In the genomic region with DNA sequence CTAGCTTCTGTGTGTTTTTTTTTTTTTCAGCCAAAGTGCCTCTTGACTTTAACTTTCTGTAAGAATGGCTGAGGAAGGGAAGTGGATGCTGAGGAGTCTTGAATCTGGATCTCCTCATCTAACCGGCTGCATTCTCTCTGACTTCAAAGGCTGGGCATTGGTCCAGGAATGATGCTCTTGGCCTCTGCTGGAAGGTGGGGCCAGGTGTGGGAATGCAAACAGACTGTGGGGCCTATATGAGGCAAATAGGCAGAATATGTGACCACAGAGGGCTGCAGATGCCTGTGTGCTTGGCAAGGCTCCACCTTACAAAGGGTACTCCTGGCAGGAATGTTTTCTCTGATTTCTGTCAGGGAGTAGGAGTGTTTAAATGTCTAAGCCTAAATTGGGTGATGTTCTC, we compare ENCODE assay signal across 16 mouse cellular contexts. TPM values are rescaled to one million over a fixed set of nuclear protein-coding genes. Genes with fewer than 3 reads are reported as not detected.
DNase-seq lines count a peak whose midpoint lies in the region; ATAC-seq and TF ChIP-seq lines count a peak whose summit lies in the region.
"Had no signal": no experiment of that assay in that cellular context is flagged by ENCODE, and none has a peak within 500 bp of the region (broad histone marks: within the 10 kb centered on the region; RNA-seq: fewer than 3 reads in every experiment).

No protein-coding gene starts in this region.

- peaks cover 5% of the 10 kb centered on the region for H3K4me1 ChIP-seq in kidney, embryonic 15.5 days
- no peaks in the 10 kb centered on the region for H3K4me1 ChIP-seq in kidney, embryonic 14.5 days (ENCODE audit: control insufficient read depth, insufficient read depth, low read length)
- no peaks in the 10 kb centered on the region for H3K4me1 ChIP-seq in liver, postnatal 0 days (ENCODE audit: insufficient read depth)
- H3K4me1 ChIP-seq: heart, embryonic 13.5 days; liver, embryonic 13.5 days; neural tube, embryonic 13.5 days had no signal

- H3K9me3 ChIP-seq in kidney, embryonic 15.5 days (replicated peaks): no peaks in the 10 kb centered on the region
- no peaks in the 10 kb centered on the region for H3K9me3 ChIP-seq in kidney, embryonic 14.5 days (ENCODE audit: control insufficient read depth, low read length)
- no peaks in the 10 kb centered on the region for H3K9me3 ChIP-seq in liver, postnatal 0 days (ENCODE audit: low read length)
- H3K9me3 ChIP-seq: heart, embryonic 13.5 days; liver, embryonic 13.5 days; neural tube, embryonic 13.5 days had no signal

- no peak for TF ChIP-seq POLR2A in brain, embryonic 14.5 days (IDR thresholded peaks at IDR 0.05; ENCODE audit: borderline replicate concordance, extremely low read depth, insufficient read depth, insufficient read length, poor library complexity, severe bottlenecking)

- peak; percentile 14 for DNase-seq in brain, embryonic 14.5 days (ENCODE audit: low read depth)
- DNase-seq in large intestine, adult 2 months (ENCODE audit: low read depth, low spot score): peak; percentile 11
- DNase-seq in lung, postnatal 25 days (ENCODE audit: low spot score): peak; percentile 38
- DNase-seq in neural tube, embryonic 10.5 days (ENCODE audit: extremely low spot score, low spot score): no peak
- DNase-seq in liver, postnatal 0 days: no peak
- no peak for DNase-seq in gastrocnemius, postnatal 14 days
- DNase-seq: adrenal gland, postnatal 14 days; cerebellum, adult 9-10 months; liver, embryonic 13.5 days had no signal

- 43% methylated on average over 1 of the region's 1 CpGs for WGBS in kidney, embryonic 15.5 days
- 40% methylated on average over 1 of the region's 1 CpGs for WGBS in kidney, embryonic 14.5 days
- WGBS in large intestine, adult 2 months: 21% methylated on average over 1 of the region's 1 CpGs
- WGBS in liver, postnatal 0 days (ENCODE audit: insufficient replicate concordance): 61% methylated on average over 1 of the region's 1 CpGs

- intact Hi-C loops in gastrocnemius, postnatal 14 days (cut with DNase I; ENCODE audit: low total_unique reads): no loop called here

- no peak overlapping the region for H3K9ac ChIP-seq in kidney, embryonic 15.5 days
- H3K9ac ChIP-seq in kidney, embryonic 14.5 days (ENCODE audit: low read depth, low read length): no peak overlapping the region
- no peak overlapping the region for H3K9ac ChIP-seq in liver, postnatal 0 days (replicated peaks)
- H3K9ac ChIP-seq: heart, embryonic 13.5 days; liver, embryonic 13.5 days; neural tube, embryonic 13.5 days had no signal

- TF ChIP-seq CTCF in brain, embryonic 14.5 days (IDR thresholded peaks at IDR 0.05; ENCODE audit: borderline replicate concordance, extremely low read depth, insufficient read depth, insufficient read length): no peak
- TF ChIP-seq CTCF in liver, postnatal 0 days (IDR thresholded peaks at IDR 0.05; ENCODE audit: low read depth): no peak

- H3K4me2 ChIP-seq in kidney, embryonic 15.5 days: no peak overlapping the region
- H3K4me2 ChIP-seq in kidney, embryonic 14.5 days (replicated peaks; ENCODE audit: low read depth, low read length): no peak overlapping the region
- H3K4me2 ChIP-seq in liver, postnatal 0 days (ENCODE audit: low read depth, low read length): no peak overlapping the region
- H3K4me2 ChIP-seq: heart, embryonic 13.5 days; liver, embryonic 13.5 days; neural tube, embryonic 13.5 days had no signal

- no peak overlapping the region for H3K4me3 ChIP-seq in kidney, embryonic 15.5 days (replicated peaks)
- H3K4me3 ChIP-seq in kidney, embryonic 14.5 days (ENCODE audit: low read length): no peak overlapping the region
- H3K4me3 ChIP-seq in liver, postnatal 0 days (ENCODE audit: low read depth, low read length): no peak overlapping the region
- H3K4me3 ChIP-seq: heart, embryonic 13.5 days; liver, embryonic 13.5 days; neural tube, embryonic 13.5 days had no signal

- H3K36me3 ChIP-seq in kidney, embryonic 15.5 days: no peaks in the 10 kb centered on the region
- no peaks in the 10 kb centered on the region for H3K36me3 ChIP-seq in kidney, embryonic 14.5 days (ENCODE audit: control insufficient read depth, insufficient read depth, low read length)
- H3K36me3 ChIP-seq in liver, postnatal 0 days (replicated peaks; ENCODE audit: insufficient read depth, low read length): no peaks in the 10 kb centered on the region
- H3K36me3 ChIP-seq: heart, embryonic 13.5 days; liver, embryonic 13.5 days; neural tube, embryonic 13.5 days had no signal

- no peak for TF ChIP-seq EP300 in liver, postnatal 0 days (IDR thresholded peaks at IDR 0.05; ENCODE audit: low read depth)

- peak overlapping the region; percentile 62; the same call in 1 of the 2 replicates for H3K27ac ChIP-seq in kidney, embryonic 15.5 days
- H3K27ac ChIP-seq in kidney, embryonic 14.5 days (ENCODE audit: low read depth, low read length): no peak overlapping the region
- no peak overlapping the region for H3K27ac ChIP-seq in liver, postnatal 0 days (ENCODE audit: low read depth)
- H3K27ac ChIP-seq: heart, embryonic 13.5 days; liver, embryonic 13.5 days; neural tube, embryonic 13.5 days had no signal

- H3K27me3 ChIP-seq in kidney, embryonic 15.5 days: no peaks in the 10 kb centered on the region
- H3K27me3 ChIP-seq in kidney, embryonic 14.5 days (ENCODE audit: control insufficient read depth, insufficient read depth, low read length): no peaks in the 10 kb centered on the region
- no peaks in the 10 kb centered on the region for H3K27me3 ChIP-seq in liver, postnatal 0 days (ENCODE audit: insufficient read depth, low read length)
- H3K27me3 ChIP-seq: heart, embryonic 13.5 days; liver, embryonic 13.5 days; neural tube, embryonic 13.5 days had no signal

- ATAC-seq in kidney, embryonic 15.5 days (replicated peaks; ENCODE audit: low FRiP score): peak; percentile 49; the same call in 1 of the 2 replicates
- no peak for ATAC-seq in kidney, embryonic 14.5 days (ENCODE audit: low FRiP score, low TSS enrichment)
- no peak for ATAC-seq in liver, postnatal 0 days
- ATAC-seq: CD4-positive, CD25-positive, alpha-beta regulatory T cell, adult 4 months had no signal

RNA-seq across cellular contexts. Expression of a gene that starts 46.8 kb away (rescaled TPM):
- polyA plus RNA-seq in kidney, embryonic 15.5 days (2015; fragmentation: Nextera tagmentation; extraction: Ambion mirVana): 6.8 and 7.2 TPM in 2 replicates
- 5.1 and 9.3 TPM in 2 replicates for polyA plus RNA-seq in kidney, embryonic 14.5 days (2014; fragmentation: Nextera tagmentation; extraction: Ambion mirVana)
- 1.6 and 3.7 TPM in 2 replicates for polyA plus RNA-seq in brain, embryonic 14.5 days (2012; rRNA removed)
- polyA plus RNA-seq in large intestine, adult 2 months (2012; rRNA removed): 0.40 and 0.45 TPM in 2 replicates
- 0.14 TPM in 2 replicates for polyA plus RNA-seq in liver, postnatal 0 days (2015; fragmentation: Nextera tagmentation; extraction: Ambion mirVana)
- 1 to 10 TPM; 5.2 to 7.8 TPM for total RNA-seq in gastrocnemius, postnatal 14 days (2021)
- total RNA-seq: megakaryocyte-erythroid progenitor cell, adult 5-6 weeks; MEL had no signal
- polyA plus RNA-seq: CD4-positive, CD25-positive, alpha-beta regulatory T cell, adult 4 months had no signal

Comparison
In these comparisons a context has a peak if more than half of its experiments do, and no peak if none do; other contexts are left out.
1. DNase-seq: peak in brain, embryonic 14.5 days (single experiment), large intestine, adult 2 months (single experiment) and lung, postnatal 25 days (single experiment); none in neural tube, embryonic 10.5 days (single experiment), liver, postnatal 0 days (single experiment) and gastrocnemius, postnatal 14 days (single experiment).